Mouse (Mus musculus): ENCODE data around the gene Slc16a8.
A peak's percentile ranks its signal among the peaks of the same experiment; 100 is the strongest.

Slc16a8 gene

GRCm38 (mm10) chr15:79216191-79216590 is 38.4 kb downstream of the Slc16a8 start:
- no peak for DNase-seq (ENCODE audit: low spot score in 2 of 2)

- no peak for DNase-seq (ENCODE audit: low spot score in 2 of 2)
Measured at GRCm38 (mm10) chr15:79213591-79213990, 41.0 kb downstream of the Slc16a8 start.

DNA sequence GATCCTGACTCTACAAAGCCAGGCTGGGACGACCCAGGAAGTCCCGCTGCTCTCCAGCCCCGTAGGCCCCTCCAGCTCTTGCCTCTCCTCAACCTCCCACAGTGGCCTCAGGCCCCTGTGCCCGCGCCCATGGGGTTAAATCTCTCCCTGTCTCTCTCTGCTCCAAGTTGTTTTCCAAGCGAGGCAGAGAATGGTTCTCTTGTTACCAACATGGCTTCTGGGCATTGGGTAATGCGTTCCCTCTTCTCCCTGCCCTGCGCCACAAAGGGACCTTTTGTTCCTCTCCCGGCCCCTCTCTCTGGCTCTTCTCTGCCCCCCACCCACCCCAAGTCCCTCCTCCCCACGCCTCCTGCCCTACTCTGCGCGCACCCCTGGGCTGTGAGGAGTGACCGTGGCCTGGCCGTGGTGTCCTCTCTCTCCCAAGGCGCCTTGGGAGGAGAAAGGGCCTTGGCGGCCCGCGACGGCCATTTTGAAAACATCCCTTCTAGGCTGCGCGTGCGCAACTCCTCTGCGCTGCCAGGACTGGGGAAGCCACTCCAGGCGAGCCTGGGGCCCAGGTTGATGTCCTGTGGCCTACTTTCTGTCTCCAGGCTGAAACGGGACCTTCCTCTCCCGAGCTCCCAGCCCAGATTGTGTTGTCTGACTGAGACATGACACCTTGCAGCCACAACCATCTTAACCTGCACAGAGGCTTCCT is 41.7 kb downstream of the Slc16a8 start:
- DNase-seq (ENCODE audit: low spot score in 2 of 2) = no peak

GRCm38 (mm10) chr15:79210357-79210756 is 44.2 kb downstream of the Slc16a8 start:
- no peak for DNase-seq (ENCODE audit: low spot score in 2 of 2)

GRCm38 (mm10) chr15:79208758-79209439 is 45.7 kb downstream of the Slc16a8 start:
- DNase-seq (ENCODE audit: low spot score in 2 of 2) = no peak

- DNase-seq (ENCODE audit: low spot score in 2 of 2) = no peak
Measured at GRCm38 (mm10) chr15:79208211-79208610, 46.4 kb downstream of the Slc16a8 start.

- no peak for DNase-seq (ENCODE audit: low spot score in 2 of 2)
Measured at GRCm38 (mm10) chr15:79202575-79202974, 52.0 kb downstream of the Slc16a8 start.

GRCm38 (mm10) chr15:79201491-79202150 is 52.9 kb downstream of the Slc16a8 start:
- peak in 1 of 2 experiments; percentile 23 for DNase-seq (ENCODE audit: low spot score in 2 of 2)
